Mouse (Mus musculus): ENCODE results near the gene Ess2. TPM values are rescaled to one million over a fixed set of nuclear protein-coding genes. Genes with fewer than 3 reads are reported as not detected.

Ess2 gene
- polyA plus RNA-seq, 1 experiment, result 47.2 TPM

DNA sequence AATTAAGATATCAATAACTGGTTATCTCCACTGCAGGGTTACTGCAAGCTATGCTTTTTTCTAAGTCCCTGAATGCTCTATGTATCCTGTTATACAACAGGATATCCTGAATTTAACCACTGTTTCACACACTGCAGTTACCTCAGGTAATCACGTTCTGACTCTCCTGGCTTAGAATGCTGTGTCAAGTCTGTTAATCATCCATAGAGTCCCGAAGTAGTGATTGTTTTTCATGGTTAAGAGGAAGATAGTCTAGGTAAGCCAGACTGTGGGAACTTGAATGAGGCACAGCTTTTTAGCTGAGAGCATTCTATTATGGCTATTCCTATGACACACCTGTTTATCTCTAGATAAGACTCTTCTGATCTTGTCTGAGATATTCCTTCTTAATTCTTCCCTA, 45.9 kb downstream of the Ess2 start:
- no peak for DNase-seq (ENCODE audit: extremely low spot score in 1 of 2, low spot score in 1 of 2)

DNA sequence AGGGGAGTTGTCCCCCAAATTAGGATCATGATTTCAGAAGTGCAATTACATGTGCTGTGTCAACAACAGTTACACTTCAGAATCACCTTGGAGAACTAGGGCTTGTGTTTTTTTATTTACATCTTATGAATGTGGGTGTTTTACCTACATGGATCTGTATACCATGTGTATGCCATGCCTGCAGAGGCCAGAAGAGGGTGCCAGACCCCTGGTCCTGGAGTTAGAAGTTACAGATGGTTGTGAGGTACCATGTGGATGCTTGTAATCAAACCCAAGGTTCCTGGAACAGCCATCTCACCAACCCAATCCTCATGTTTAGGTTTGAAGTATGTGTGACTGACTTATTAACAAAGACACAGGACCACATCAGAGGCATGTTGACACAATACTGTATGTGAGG, 52.6 kb downstream of the Ess2 start:
- no peak for DNase-seq (ENCODE audit: extremely low spot score in 1 of 2, low spot score in 1 of 2)

DNA sequence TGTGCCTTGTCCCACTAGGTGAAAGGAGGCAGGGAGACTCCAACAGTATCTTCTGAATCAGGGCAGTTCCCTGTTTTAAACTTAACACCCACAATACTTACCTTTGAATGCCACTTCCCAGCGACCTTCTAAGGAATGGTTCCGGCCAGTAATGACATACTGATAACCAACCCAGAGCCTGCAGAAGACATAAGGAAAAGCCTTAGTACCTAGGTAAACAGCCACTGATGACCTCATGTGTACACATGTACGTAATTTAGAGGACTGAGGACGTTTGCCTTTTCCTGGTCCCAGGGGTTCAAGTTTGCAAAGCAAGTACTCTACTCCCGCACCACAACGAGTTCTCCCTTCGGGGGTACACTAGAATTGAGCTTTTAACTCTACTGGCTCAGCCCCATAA, 54.0 kb downstream of the Ess2 start:
- DNase-seq (ENCODE audit: extremely low spot score in 1 of 2, low spot score in 1 of 2), result no peak

DNA sequence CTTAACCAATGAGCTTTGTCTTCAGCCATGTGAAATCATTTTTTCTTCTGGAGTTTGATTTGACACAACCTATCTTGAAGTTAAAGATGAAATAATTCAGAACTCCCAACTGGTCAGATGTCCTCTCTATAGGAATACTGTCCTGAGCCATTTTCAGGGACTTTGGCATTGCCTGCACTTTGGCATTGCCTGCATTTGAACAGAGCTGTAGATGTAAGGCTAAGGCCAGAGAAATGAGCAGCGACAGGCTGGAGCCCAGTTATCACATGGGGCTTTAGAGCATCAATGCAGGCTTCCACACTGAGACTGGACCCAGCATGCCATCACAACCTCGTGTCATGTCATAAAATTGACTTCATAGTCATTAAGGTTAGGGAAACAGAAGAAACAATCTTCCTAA, 57.9 kb downstream of the Ess2 start:
- no peak for DNase-seq (ENCODE audit: extremely low spot score in 1 of 2, low spot score in 1 of 2)

DNA sequence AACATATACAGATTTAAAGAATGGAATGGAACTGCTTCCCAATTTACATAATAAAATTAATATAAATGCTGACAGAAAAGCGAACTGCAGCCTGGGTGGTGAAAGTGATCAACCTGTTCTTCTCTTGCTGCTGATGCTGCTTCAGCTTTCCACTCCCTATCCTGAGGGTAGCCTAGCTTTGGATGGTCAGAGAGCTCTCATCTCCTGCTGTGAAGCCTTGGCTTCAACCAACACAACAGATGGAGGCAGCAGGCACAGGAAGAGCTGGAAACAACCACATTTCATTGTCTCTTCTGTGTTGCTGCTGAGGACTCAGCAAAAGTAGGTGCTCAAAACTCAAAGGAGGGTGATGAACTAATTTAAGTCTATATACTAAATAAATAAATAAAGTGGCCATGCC, 59.3 kb downstream of the Ess2 start:
- DNase-seq (ENCODE audit: extremely low spot score in 1 of 2, low spot score in 1 of 2), result no peak

DNA sequence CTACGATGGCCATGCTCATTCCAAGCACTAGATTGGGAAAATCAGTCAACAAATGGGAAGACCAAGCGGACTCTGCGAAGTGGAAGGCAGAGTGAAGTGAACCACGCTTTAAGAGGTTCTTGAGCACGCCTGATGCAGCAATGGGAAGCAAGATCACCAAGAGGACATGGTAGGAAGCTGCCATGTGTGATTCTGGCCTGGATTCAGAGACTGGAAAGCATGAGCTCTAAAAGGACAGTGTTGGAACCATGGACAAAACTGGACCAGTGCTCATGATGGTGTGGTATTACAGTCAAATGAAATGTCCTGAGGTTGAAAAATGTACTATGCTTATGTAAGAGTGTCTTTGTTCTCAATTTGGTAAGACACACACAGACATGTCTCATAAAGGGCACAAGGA, 59.8 kb downstream of the Ess2 start:
- DNase-seq (ENCODE audit: extremely low spot score in 1 of 2, low spot score in 1 of 2), result no peak

Other genes with a start within 250 kb of the Ess2 start
- 74.4 and 77.8 TPM in 2 replicates for gene Med15, start 178.5 kb downstream of the Ess2 start, polyA plus RNA-seq (2012; rRNA removed)
- 88.5 and 106 TPM in 2 replicates for gene Klhl22, start 151.7 kb downstream of the Ess2 start, polyA plus RNA-seq (2012; rRNA removed)
- gene Scarf2, start 114.1 kb downstream of the Ess2 start, polyA plus RNA-seq (2012; rRNA removed), result 4.7 and 4.8 TPM in 2 replicates
- 4.0 and 4.1 TPM in 2 replicates for gene B830017H08Rik, start 78.2 kb downstream of the Ess2 start, polyA plus RNA-seq (2012; rRNA removed)
- gene Car15, start 73.0 kb downstream of the Ess2 start, polyA plus RNA-seq (2012; rRNA removed), result 16.3 and 19.9 TPM in 2 replicates
- gene Gm20518, start 19.7 kb downstream of the Ess2 start, polyA plus RNA-seq (2012; rRNA removed), result 2.3 and 2.7 TPM in 2 replicates
- 0.04 and 0.08 TPM in 2 replicates for gene Tssk1, start 17.1 kb downstream of the Ess2 start, polyA plus RNA-seq (2012; rRNA removed)
- 87.2 and 95.4 TPM in 2 replicates for gene Dgcr2, start 12.8 kb downstream of the Ess2 start, polyA plus RNA-seq (2012; rRNA removed)
- gene Tssk2, start 12.7 kb downstream of the Ess2 start, polyA plus RNA-seq (2012; rRNA removed), result not detected in 2 replicates
- 0.08 TPM in 1 of 2 replicates, not detected in the other for gene Gsc2, start 3.7 kb upstream of the Ess2 start, polyA plus RNA-seq (2012; rRNA removed)
- gene Slc25a1, start 16.9 kb upstream of the Ess2 start, polyA plus RNA-seq (2012; rRNA removed), result 61.7 and 71.6 TPM in 2 replicates
- not detected in 2 replicates for gene Vpreb2, start 69.1 kb upstream of the Ess2 start, polyA plus RNA-seq (2012; rRNA removed)
- 100 and 104 TPM in 2 replicates for gene Dgcr6, start 141.5 kb upstream of the Ess2 start, polyA plus RNA-seq (2012; rRNA removed)
- gene Prodh, start 178.9 kb upstream of the Ess2 start, polyA plus RNA-seq (2012; rRNA removed), result 54.6 and 55.5 TPM in 2 replicates
- 125 and 142 TPM in 2 replicates for gene Rtn4r, start 216.3 kb upstream of the Ess2 start, polyA plus RNA-seq (2012; rRNA removed)